Mouse (Mus musculus) forebrain, postnatal 0 days (tissue): Measurements from ENCODE around the gene Smug1. TPM values are rescaled to one million over a fixed set of nuclear protein-coding genes. Genes with fewer than 3 reads are reported as not detected.

Experiments
- ATAC-seq: fragments of 200-750 bp; cut with Nextera tagmentation; 2 replicates; pipeline ENCODE4 v1.8.0; 2017; ENCODE audit warnings: mild to moderate bottlenecking, moderate library complexity
- DNase-seq: peaks from one replicate; pipeline ENCODE4 v3.0.0-alpha.2; 2015
- H3K27ac ChIP-seq: fragments of 300-500 bp; sonication (generic); 2 replicates; pipeline ENCODE4 v1.5.1; 2014; ENCODE audit warnings: low read depth, mild to moderate bottlenecking, antibody characterized with exemption, low read length, moderate library complexity, mixed read lengths
- H3K27me3 ChIP-seq: fragments of 300-500 bp; sonication (generic); 2 replicates; pipeline ENCODE4 v1.6.1; 2014; ENCODE audit warnings: mild to moderate bottlenecking, low read length, mixed read lengths; ENCODE audit not compliant: insufficient read depth
- H3K36me3 ChIP-seq: fragments of 300-500 bp; sonication (generic); 2 replicates; pipeline ENCODE4 v1.6.1; 2014; ENCODE audit warnings: mild to moderate bottlenecking, moderate library complexity; ENCODE audit not compliant: insufficient read depth
- H3K4me1 ChIP-seq: fragments of 300-500 bp; sonication (generic); 2 replicates; pipeline ENCODE4 v1.6.1; 2014; ENCODE audit warnings: antibody characterized with exemption; ENCODE audit not compliant: insufficient read depth
- H3K4me2 ChIP-seq: fragments of 300-500 bp; sonication (generic); 2 replicates; pipeline ENCODE4 v1.6.1; 2014; ENCODE audit warnings: low read depth, mild to moderate bottlenecking, moderate library complexity
- H3K4me3 ChIP-seq: fragments of 300-500 bp; sonication (generic); 2 replicates; pipeline ENCODE4 v1.5.1; 2014; ENCODE audit warnings: low read depth, low read length, mixed read lengths
- H3K9ac ChIP-seq: fragments of 300-500 bp; sonication (generic); 2 replicates; pipeline ENCODE4 v1.6.1; 2014; ENCODE audit warnings: mild to moderate bottlenecking
- H3K9me3 ChIP-seq: fragments of 300-500 bp; sonication (generic); 2 replicates; pipeline ENCODE4 v1.6.1; 2016; ENCODE audit warnings: low read length
- CTCF ChIP-seq: sonication (generic); IDR thresholded peaks from 2 replicates; pipeline ENCODE4 v1.5.1; 2016; ENCODE audit warnings: antibody characterized with exemption, control low read depth, low read depth
- WGBS: fragments of 180-500 bp; shearing (Covaris S2); extraction: QIAGEN DNeasy Blood & Tissue Kit; methylation state at CpG from one replicate; pipeline ENCODE4 v1.1.7; 2014; 5-methylcytosine and 5-hydroxymethylcytosine counted together
- polyA plus RNA-seq: library from polyadenylated mRNA; unstranded; fragments of >200 nt; fragmentation: Nextera tagmentation; extraction: Ambion mirVana; gene quantifications from 2 replicates; pipeline ENCODE4 v1.2.1, GENCODE M21; 2015
- total RNA-seq: library from RNA; depleted of rRNA; stranded (reverse); fragments of >200 nt; gene quantifications from 2 replicates; pipeline ENCODE4 v1.2.3, GENCODE M21; 2014

Gene Smug1
- total and polyA plus RNA-seq, 2 experiments from 2014 or later, result 18.5 to 34.0 TPM

DNA sequence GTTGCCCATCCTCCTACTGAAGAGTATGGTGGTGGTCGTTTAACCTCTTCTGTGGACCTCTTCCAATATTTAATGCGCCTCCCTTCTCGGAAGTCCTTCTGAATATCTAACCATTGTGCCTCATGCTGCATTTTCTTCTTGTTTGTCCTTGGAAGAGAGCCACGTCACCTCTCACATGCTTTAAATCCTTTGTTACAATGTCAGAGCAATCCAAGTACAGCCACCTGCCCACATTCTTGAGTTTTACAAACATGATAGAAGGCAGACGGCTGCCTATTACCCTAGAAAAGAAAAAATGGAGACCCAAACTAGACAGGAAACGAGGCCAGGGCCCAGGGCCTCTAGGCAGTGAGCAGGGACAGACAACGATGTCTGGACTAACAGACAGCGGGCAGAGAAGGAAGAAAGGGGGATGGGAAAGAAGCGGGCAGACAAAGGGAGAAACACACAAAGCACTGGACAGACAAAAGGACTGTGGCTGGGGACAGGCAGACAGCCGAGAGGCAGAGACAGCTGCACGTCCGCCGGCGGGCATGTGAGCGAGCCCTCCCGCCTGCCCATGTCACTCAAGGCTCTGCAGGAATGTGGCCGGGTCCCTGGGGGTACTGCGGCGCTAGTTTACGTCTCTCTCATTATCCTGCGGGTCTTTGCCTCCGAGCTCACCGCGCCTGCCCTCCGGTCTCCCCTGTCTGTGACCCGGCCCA is 2.9 kb upstream of the Smug1 start:
- Histone ChIP-seq H3K4me2 (peak overlapping the region; percentile 94), H3K4me1 (peaks cover 6% of the 10 kb centered on the region), H3K4me3 (peak overlapping the region; percentile 41), H3K27me3 (peaks cover 78% of the 10 kb centered on the region), H3K36me3 (no peaks in the 10 kb centered on the region), H3K9ac (peak overlapping the region; percentile 49), H3K27ac (no peak overlapping the region), H3K9me3 (no peaks in the 10 kb centered on the region)
- no peak for TF ChIP-seq CTCF
- ATAC-seq, result no peak
- 2% methylated on average over 26 of the region's 26 CpGs for WGBS
- no peak for DNase-seq

GRCm38 (mm10) chr15:103168801-103169611 is 2.1 kb upstream of the Smug1 start:
- ATAC-seq (peak; percentile 8; the same call in 1 of the 2 replicates), DNase-seq (no peak)
- TF ChIP-seq CTCF, result no peak
- Histone ChIP-seq H3K27me3 (peaks cover 70% of the 10 kb centered on the region), H3K36me3 (no peaks in the 10 kb centered on the region), H3K27ac (no peak overlapping the region), H3K9ac (peak overlapping the region; percentile 49), H3K9me3 (no peaks in the 10 kb centered on the region), H3K4me2 (peak overlapping the region; percentile 94), H3K4me1 (peaks cover 6% of the 10 kb centered on the region), H3K4me3 (peak overlapping the region; percentile 41)
- WGBS, result 1% methylated on average over 63 of the region's 63 CpGs

DNA sequence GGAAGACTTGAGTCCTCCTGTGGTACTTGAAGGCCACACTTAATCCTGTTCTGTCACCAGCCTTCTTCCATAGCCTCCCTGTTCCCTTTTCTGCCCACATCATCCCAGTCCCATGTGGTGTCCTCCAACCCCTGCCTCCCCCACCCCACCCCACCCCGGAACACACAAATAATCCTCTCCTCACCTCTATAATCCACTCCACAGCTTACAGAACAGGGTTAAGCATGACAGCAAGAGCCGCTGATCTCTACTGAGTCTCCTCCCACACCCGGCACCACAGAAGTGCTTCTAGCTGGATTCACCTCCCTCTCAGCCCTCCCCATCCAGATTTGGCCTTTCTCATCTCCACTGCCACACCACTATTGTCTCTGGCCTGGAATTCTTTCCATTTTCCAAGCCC is 894 bp upstream of the Smug1 start:
- DNase-seq (no peak), ATAC-seq (no peak)
- no peak overlapping the region for H3K4me3 ChIP-seq
- 18% methylated on average over 3 of the region's 3 CpGs for WGBS
- H3K4me2 ChIP-seq, result no peak overlapping the region
- no peak overlapping the region for H3K9ac ChIP-seq
- TF ChIP-seq CTCF, result no peak
- H3K4me1 ChIP-seq, result peaks cover 10% of the 10 kb centered on the region
- no peaks in the 10 kb centered on the region for H3K9me3 ChIP-seq
- no peak overlapping the region for H3K27ac ChIP-seq
- H3K36me3 ChIP-seq, result no peaks in the 10 kb centered on the region
- peaks cover 58% of the 10 kb centered on the region for H3K27me3 ChIP-seq

DNA sequence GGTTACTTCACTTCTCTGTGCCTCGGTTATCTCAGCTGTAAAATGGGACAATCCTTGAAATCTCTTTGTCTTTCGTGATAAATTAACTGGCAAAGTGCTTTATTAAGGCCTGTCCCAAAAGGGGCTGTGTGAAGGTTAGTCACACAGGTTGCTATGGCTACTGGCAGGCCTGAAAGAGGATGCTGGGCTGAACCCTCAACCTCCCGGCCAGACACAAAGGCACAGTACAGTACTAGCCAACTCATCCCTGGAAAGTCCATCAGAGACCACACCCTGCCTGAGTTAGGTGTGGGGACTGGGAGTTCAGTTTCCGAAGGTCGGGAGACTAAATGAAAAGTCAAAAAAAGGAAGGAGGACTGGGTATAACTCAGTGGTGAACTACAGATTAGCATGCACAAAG is 968 bp downstream of the Smug1 start:
- Histone ChIP-seq H3K36me3 (no peaks in the 10 kb centered on the region), H3K4me1 (peaks cover 10% of the 10 kb centered on the region), H3K4me3 (no peak overlapping the region), H3K27ac (no peak overlapping the region), H3K9ac (no peak overlapping the region), H3K9me3 (no peaks in the 10 kb centered on the region), H3K27me3 (peaks cover 41% of the 10 kb centered on the region), H3K4me2 (no peak overlapping the region)
- WGBS, result 45% methylated on average over 5 of the region's 5 CpGs
- ATAC-seq (no peak), DNase-seq (no peak)
- TF ChIP-seq CTCF, result no peak

DNA sequence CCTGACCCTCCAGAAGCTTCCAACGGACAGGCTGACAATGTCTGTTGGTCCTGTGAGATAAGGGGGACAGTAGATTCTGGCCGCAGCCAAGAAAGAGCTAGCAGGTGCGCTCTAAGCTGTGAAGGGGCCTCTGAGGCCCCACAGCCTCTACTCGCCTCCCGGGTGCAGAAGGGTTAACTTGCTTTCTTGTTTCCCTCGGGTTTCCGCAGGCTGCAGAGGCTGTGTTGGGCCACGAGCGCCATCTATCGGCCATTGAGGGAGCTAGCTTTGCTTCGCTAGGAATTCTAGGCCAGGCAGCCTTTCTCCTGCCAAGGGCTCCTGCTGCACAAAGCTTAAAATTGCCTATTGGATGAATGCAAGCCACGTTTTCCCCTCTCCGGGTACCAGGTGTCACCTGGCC is 1.5 kb downstream of the Smug1 start:
- no peaks in the 10 kb centered on the region for H3K9me3 ChIP-seq
- peak; percentile 97 for TF ChIP-seq CTCF
- peak; percentile 62 for ATAC-seq
- peaks cover 10% of the 10 kb centered on the region for H3K4me1 ChIP-seq
- WGBS, result 1% methylated on average over 13 of the region's 13 CpGs
- H3K9ac ChIP-seq, result no peak overlapping the region
- H3K27me3 ChIP-seq, result peaks cover 36% of the 10 kb centered on the region
- H3K4me3 ChIP-seq, result no peak overlapping the region
- H3K27ac ChIP-seq, result no peak overlapping the region
- DNase-seq, result peak; percentile 97
- H3K4me2 ChIP-seq, result no peak overlapping the region
- H3K36me3 ChIP-seq, result no peaks in the 10 kb centered on the region

DNA sequence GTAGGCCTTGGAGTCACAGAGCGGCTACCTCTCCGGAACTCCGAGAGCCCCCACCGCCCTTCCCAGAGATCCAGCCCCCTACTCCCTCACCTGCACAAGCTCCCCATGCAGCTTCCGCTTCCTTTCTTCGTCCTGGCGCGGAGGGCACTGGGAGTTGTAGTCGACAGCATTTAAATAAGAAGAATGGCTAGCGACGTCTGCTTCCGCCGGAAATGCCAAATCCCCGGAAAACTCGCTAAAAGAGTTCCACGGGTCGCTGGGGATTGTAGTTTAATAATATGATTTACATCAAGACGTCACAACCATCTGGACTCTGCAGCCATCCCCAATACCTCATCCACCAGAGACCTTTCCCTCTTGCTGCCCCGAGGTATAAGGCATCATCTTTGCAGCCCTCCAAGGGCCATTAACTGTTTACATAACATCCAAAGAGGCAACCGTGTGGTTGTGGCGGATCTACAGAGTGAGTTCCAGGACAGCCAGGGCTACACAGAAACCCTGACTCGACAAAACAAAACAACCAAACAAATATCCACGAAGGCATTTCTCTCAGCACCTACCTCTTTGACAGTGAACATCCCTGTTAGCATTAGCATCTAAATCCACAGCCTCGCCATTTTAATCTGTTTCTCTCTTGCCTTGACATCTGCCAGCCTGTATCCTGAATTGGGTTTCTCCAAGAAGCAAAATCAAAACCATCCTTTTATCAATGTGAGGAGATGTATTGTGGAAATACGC is 3.5 kb downstream of the Smug1 start:
- 8% methylated on average over 25 of the region's 25 CpGs for WGBS
- DNase-seq (peak; percentile 98), ATAC-seq (peak; percentile 95)
- H3K4me2 ChIP-seq, result peak overlapping the region; percentile 66
- H3K4me3 ChIP-seq, result peak overlapping the region; percentile 65
- H3K9me3 ChIP-seq, result no peaks in the 10 kb centered on the region
- H3K4me1 ChIP-seq, result peaks cover 4% of the 10 kb centered on the region
- no peaks in the 10 kb centered on the region for H3K36me3 ChIP-seq
- H3K27ac ChIP-seq, result 0 out of 2 replicates have a peak overlapping the region, but pooled peaks have one; percentile 15
- H3K27me3 ChIP-seq, result peaks cover 17% of the 10 kb centered on the region
- TF ChIP-seq CTCF, result no peak
- peak overlapping the region; percentile 68 for H3K9ac ChIP-seq

DNA sequence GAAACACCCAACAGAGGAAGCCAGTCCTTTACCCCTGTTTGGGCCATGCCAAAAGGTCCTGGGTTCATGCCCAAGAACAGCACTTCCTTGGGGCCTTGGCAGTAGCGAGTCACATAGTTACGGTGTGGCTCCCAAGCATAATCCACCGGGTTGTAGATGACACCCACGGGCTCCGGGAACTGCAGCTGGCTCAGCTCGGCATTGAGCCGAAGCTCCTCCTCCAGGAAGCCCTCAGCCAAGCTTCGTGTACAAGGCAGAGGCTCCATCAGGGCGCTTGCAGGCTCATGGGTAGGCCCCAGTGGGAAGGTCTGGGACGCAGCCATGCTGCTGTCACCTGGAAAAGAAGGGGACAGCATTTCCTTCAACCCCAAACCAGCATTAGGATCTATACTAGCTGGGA is 9.3 kb downstream of the Smug1 start:
- no peak for TF ChIP-seq CTCF
- no peaks in the 10 kb centered on the region for H3K27me3 ChIP-seq
- H3K36me3 ChIP-seq, result 0 out of 2 replicates have a peak, but pooled peaks cover 3% of the 10 kb centered on the region
- H3K4me3 ChIP-seq, result no peak overlapping the region
- ATAC-seq (no peak), DNase-seq (no peak)
- no peaks in the 10 kb centered on the region for H3K9me3 ChIP-seq
- H3K27ac ChIP-seq, result no peak overlapping the region
- no peaks in the 10 kb centered on the region for H3K4me1 ChIP-seq
- H3K9ac ChIP-seq, result no peak overlapping the region
- 75% methylated on average over 10 of the region's 10 CpGs for WGBS
- no peak overlapping the region for H3K4me2 ChIP-seq
